Mouse (Mus musculus) liver, embryonic 13.5 days (tissue): ENCODE data around the gene Ppp4r3a. TPM values are rescaled to one million over a fixed set of nuclear protein-coding genes. Genes with fewer than 3 reads are reported as not detected.

Experiments
- ATAC-seq: fragments of 200-750 bp; cut with Nextera tagmentation; 2 replicates; pipeline ENCODE4 v1.8.0; 2017; ENCODE audit warnings: low read depth, mild to moderate bottlenecking, moderate number of reproducible peaks, moderate library complexity
- DNase-seq: peaks from one replicate; pipeline ENCODE4 v3.0.0; 2022
- H3K27ac ChIP-seq: fragments of 300-500 bp; sonication (generic); 2 replicates; pipeline ENCODE4 v1.5.1; 2015; ENCODE audit warnings: moderate library complexity, mild to moderate bottlenecking, inconsistent platforms
- H3K27me3 ChIP-seq: fragments of 300-500 bp; sonication (generic); 2 replicates; pipeline ENCODE4 v1.6.1; 2015; ENCODE audit warnings: mild to moderate bottlenecking, inconsistent platforms
- H3K36me3 ChIP-seq: fragments of 300-500 bp; sonication (generic); 2 replicates; pipeline ENCODE4 v1.6.1; 2015; ENCODE audit warnings: mild to moderate bottlenecking, inconsistent platforms
- H3K4me1 ChIP-seq: fragments of 300-500 bp; sonication (generic); replicated peaks from 2 replicates; pipeline ENCODE4 v1.6.1; 2015; ENCODE audit warnings: inconsistent platforms
- H3K4me2 ChIP-seq: fragments of 300-500 bp; sonication (generic); 2 replicates; pipeline ENCODE4 v1.6.1; 2015; ENCODE audit warnings: inconsistent platforms, mild to moderate bottlenecking, moderate library complexity
- H3K4me3 ChIP-seq: fragments of 300-500 bp; sonication (generic); replicated peaks from 2 replicates; pipeline ENCODE4 v1.5.1; 2015; ENCODE audit warnings: mild to moderate bottlenecking, inconsistent platforms
- H3K9ac ChIP-seq: fragments of 300-500 bp; sonication (generic); 2 replicates; pipeline ENCODE4 v1.6.1; 2015; ENCODE audit warnings: mild to moderate bottlenecking, inconsistent platforms
- H3K9me3 ChIP-seq: fragments of 300-500 bp; sonication (generic); replicated peaks from 2 replicates; pipeline ENCODE4 v1.6.1; 2016; ENCODE audit warnings: inconsistent platforms
- WGBS: fragments of 180-500 bp; shearing (Covaris S2); methylation state at CpG from one replicate; pipeline ENCODE4 v1.1.7; 2015; ENCODE audit not compliant: insufficient replicate concordance; 5-methylcytosine and 5-hydroxymethylcytosine counted together
- polyA plus RNA-seq: library from polyadenylated mRNA; unstranded; fragments of >200 nt; fragmentation: Nextera tagmentation; extraction: Ambion mirVana; gene quantifications from 2 replicates; pipeline ENCODE4 v1.2.1, GENCODE M21; 2015

Ppp4r3a gene
- polyA plus RNA-seq, 1 experiment from 2014 or later, result 19.1 TPM

DNA sequence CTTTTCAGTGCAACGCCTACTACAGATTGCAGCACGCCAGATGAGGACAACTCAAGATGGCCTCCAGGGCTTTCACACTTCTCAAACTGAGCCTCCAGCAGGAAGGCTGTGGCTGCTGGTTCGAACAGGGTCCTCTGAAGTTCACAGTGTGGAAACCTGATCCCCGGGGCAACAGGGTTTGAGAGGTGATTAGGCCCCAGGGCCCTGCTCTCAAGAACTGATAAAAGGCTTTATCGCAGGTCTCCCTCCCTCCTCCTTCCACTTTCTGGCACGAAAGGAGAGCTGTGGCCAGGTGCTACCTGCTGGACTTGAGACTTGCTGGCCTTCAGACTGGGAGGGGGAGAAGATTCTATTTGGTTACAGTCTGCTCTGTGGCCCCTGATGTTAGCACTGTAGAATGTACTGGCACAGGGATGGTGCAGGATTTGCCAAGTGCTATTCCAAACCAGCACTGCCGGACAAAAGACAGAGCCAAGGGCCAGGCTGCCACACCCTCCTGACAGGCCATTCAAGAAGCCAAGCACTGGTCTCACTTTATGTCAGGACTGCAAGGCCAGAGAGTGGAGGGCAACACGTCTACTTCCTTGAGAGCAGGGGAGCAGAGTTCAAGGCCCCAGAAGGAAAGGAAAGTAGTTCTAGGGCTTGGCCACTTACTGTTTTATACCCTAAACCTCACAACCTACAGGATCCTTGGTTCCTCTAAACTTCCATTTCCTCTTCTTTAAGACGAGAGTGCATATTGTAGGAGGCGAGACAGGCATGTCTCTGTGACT lies 73.2 kb downstream of the Ppp4r3a start:
- Histone ChIP-seq H3K9ac (peak overlapping the region; percentile 52), H3K36me3 (no peaks in the 10 kb centered on the region; the same call in 1 of the 2 replicates), H3K9me3 (no peaks in the 10 kb centered on the region), H3K27ac (peak overlapping the region; percentile 71), H3K4me1 (peaks cover 99% of the 10 kb centered on the region), H3K4me2 (peak overlapping the region; percentile 52), H3K4me3 (no peak overlapping the region; the same call in 1 of the 2 replicates), H3K27me3 (no peaks in the 10 kb centered on the region)
- DNase-seq, result no peak
- ATAC-seq, result peak; percentile 66
- 35% methylated on average over 10 of the region's 10 CpGs for WGBS

DNA sequence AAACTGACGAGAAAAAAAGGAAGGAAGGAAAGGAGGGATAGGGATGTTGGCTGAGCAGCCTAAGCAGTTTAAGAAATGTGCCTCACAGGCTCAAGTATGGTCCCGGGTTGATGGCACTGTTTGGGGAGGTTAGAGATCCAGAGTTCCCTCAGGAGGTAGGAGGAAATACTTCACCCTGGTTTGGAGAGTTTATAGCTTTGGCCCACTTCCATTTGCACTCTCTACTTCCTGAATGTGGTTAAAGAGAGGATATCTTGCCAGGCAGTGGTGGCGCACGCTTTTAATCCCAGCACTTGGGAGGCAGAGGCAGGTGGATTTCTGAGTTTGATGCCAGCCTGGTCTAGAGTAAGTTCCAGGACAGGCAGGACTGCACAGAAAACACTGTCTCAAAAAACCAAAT lies 74.3 kb downstream of the Ppp4r3a start:
- Histone ChIP-seq H3K9me3 (no peaks in the 10 kb centered on the region), H3K4me2 (no peak overlapping the region), H3K36me3 (no peaks in the 10 kb centered on the region; the same call in 1 of the 2 replicates), H3K4me3 (no peak overlapping the region), H3K27me3 (no peaks in the 10 kb centered on the region), H3K27ac (peak overlapping the region; percentile 71), H3K4me1 (peaks cover 94% of the 10 kb centered on the region), H3K9ac (no peak overlapping the region; the same call in 1 of the 2 replicates)
- ATAC-seq, result no peak
- 72% methylated on average over 4 of the region's 4 CpGs for WGBS
- no peak for DNase-seq

DNA sequence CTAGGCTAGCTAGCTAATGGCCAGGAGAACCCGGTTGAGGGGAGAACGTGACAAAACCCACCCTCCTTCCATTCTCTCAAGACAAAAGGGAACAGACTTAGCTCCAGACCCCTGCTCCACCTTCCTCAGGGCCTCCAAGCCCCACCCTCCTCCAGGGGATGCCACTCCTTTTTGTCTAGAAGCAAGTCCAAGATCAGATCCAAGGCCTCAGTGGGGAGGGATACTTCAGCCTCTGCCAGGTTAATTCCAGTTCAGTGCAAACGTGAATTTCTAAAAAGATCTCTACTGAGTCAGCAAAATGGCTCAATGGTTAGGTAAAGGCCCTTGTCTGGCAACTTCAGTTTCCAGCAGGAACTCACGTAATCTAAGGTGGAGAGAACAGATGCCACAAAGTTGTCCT lies 74.9 kb downstream of the Ppp4r3a start:
- Histone ChIP-seq H3K27me3 (no peaks in the 10 kb centered on the region), H3K27ac (peak overlapping the region; percentile 71), H3K4me1 (peaks cover 91% of the 10 kb centered on the region), H3K9ac (peak overlapping the region; percentile 30; the same call in 1 of the 2 replicates), H3K9me3 (no peaks in the 10 kb centered on the region), H3K4me2 (peak overlapping the region; percentile 17; the same call in 1 of the 2 replicates), H3K4me3 (no peak overlapping the region), H3K36me3 (no peaks in the 10 kb centered on the region; the same call in 1 of the 2 replicates)
- DNase-seq, result no peak
- ATAC-seq, result 0 out of 2 replicates have a peak, but pooled peaks have one; percentile 47
- WGBS, result 54% methylated on average over 4 of the region's 4 CpGs

DNA sequence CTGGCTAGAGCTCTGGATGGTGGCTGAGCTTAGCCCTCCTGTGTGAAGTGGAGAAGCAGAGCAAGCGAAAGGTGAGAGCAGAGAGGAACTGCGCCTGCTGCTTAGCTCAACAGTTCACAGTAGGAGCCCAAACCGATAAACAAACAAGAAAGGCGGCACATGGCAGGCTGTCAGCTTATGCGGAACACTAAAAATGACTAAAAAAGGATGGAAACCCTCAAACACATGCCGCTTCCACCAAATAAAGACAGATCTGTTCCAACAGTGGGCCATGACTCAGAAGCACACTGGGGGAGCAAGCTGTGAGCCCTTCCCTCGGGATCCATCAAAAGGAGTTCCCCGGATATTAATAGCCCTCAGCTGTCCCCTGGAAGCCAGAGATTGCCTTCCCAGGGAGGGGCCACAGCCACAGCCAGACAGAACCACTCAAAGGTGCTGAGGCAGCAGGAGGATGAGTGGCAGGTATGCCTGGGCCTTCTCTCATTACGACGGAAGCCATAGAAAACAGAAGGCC lies 75.5 kb downstream of the Ppp4r3a start:
- WGBS, result 54% methylated on average over 10 of the region's 10 CpGs
- no peak for DNase-seq
- H3K4me2 ChIP-seq, result peak overlapping the region; percentile 17
- H3K9ac ChIP-seq, result peak overlapping the region; percentile 30; the same call in 1 of the 2 replicates
- H3K36me3 ChIP-seq, result no peaks in the 10 kb centered on the region; the same call in 1 of the 2 replicates
- H3K27me3 ChIP-seq, result no peaks in the 10 kb centered on the region
- no peak overlapping the region for H3K4me3 ChIP-seq
- H3K4me1 ChIP-seq, result peaks cover 91% of the 10 kb centered on the region
- no peaks in the 10 kb centered on the region for H3K9me3 ChIP-seq
- no peak for ATAC-seq
- H3K27ac ChIP-seq, result peak overlapping the region; percentile 58

GRCm38 (mm10) chr12:101007427-101007826 lies 76.1 kb downstream of the Ppp4r3a start:
- H3K27me3 ChIP-seq, result no peaks in the 10 kb centered on the region
- 28% methylated on average over 9 of the region's 9 CpGs for WGBS
- no peak overlapping the region for H3K4me3 ChIP-seq
- no peaks in the 10 kb centered on the region; the same call in 1 of the 2 replicates for H3K36me3 ChIP-seq
- ATAC-seq (no peak), DNase-seq (no peak)
- H3K4me2 ChIP-seq, result peak overlapping the region; percentile 17; the same call in 1 of the 2 replicates
- peak overlapping the region; percentile 58 for H3K27ac ChIP-seq
- peaks cover 90% of the 10 kb centered on the region for H3K4me1 ChIP-seq
- 0 out of 2 replicates have a peak overlapping the region, but pooled peaks have one; percentile 30 for H3K9ac ChIP-seq
- no peaks in the 10 kb centered on the region for H3K9me3 ChIP-seq

- WGBS, result 85% methylated on average over 12 of the region's 12 CpGs
- H3K9me3 ChIP-seq, result no peaks in the 10 kb centered on the region
- no peak for DNase-seq
- no peak for ATAC-seq
- no peak overlapping the region for H3K4me2 ChIP-seq
- H3K36me3 ChIP-seq, result no peaks in the 10 kb centered on the region; the same call in 1 of the 2 replicates
- H3K4me1 ChIP-seq, result peaks cover 91% of the 10 kb centered on the region
- H3K9ac ChIP-seq, result no peak overlapping the region; the same call in 1 of the 2 replicates
- no peak overlapping the region for H3K4me3 ChIP-seq
- no peak overlapping the region; the same call in 1 of the 2 replicates for H3K27ac ChIP-seq
- no peaks in the 10 kb centered on the region for H3K27me3 ChIP-seq
Observed at GRCm38 (mm10) chr12:101005665-101006420, 77.7 kb downstream of the Ppp4r3a start.

- no peak for ATAC-seq
- WGBS, result 87% methylated on average over 5 of the region's 5 CpGs
- Histone ChIP-seq H3K4me1 (peaks cover 91% of the 10 kb centered on the region), H3K9ac (no peak overlapping the region), H3K27ac (no peak overlapping the region), H3K27me3 (no peaks in the 10 kb centered on the region), H3K9me3 (no peaks in the 10 kb centered on the region), H3K4me2 (no peak overlapping the region), H3K36me3 (no peaks in the 10 kb centered on the region; the same call in 1 of the 2 replicates), H3K4me3 (no peak overlapping the region)
- DNase-seq, result no peak
Observed at GRCm38 (mm10) chr12:101004982-101005381, 78.5 kb downstream of the Ppp4r3a start.

GRCm38 (mm10) chr12:101002801-101003513 lies 80.5 kb downstream of the Ppp4r3a start:
- 58% methylated on average over 4 of the region's 4 CpGs for WGBS
- Histone ChIP-seq H3K9me3 (no peaks in the 10 kb centered on the region), H3K27ac (no peak overlapping the region), H3K36me3 (no peaks in the 10 kb centered on the region; the same call in 1 of the 2 replicates), H3K27me3 (no peaks in the 10 kb centered on the region), H3K4me3 (no peak overlapping the region), H3K4me1 (peaks cover 91% of the 10 kb centered on the region), H3K9ac (no peak overlapping the region), H3K4me2 (no peak overlapping the region)
- DNase-seq (no peak), ATAC-seq (no peak)

- 25% methylated on average over 7 of the region's 7 CpGs for whole genome bisulfite sequencing
- peak; percentile 84 for ATAC-seq
- H3K4me1 ChIP-seq, result peaks cover 94% of the 10 kb centered on the region
Observed at GRCm38 (mm10) chr12:100999061-100999954, 84.2 kb downstream of the Ppp4r3a start.

GRCm38 (mm10) chr12:100998564-100998962 lies 84.9 kb downstream of the Ppp4r3a start:
- WGBS, result 49% methylated on average over 8 of the region's 8 CpGs
- no peaks in the 10 kb centered on the region for H3K9me3 ChIP-seq
- DNase-seq, result no peak
- peak overlapping the region; percentile 49 for H3K9ac ChIP-seq
- no peak for ATAC-seq
- peaks cover 91% of the 10 kb centered on the region for H3K4me1 ChIP-seq
- H3K27me3 ChIP-seq, result no peaks in the 10 kb centered on the region
- H3K36me3 ChIP-seq, result no peaks in the 10 kb centered on the region
- peak overlapping the region; percentile 12; the same call in 1 of the 2 replicates for H3K4me3 ChIP-seq
- peak overlapping the region; percentile 92 for H3K27ac ChIP-seq
- H3K4me2 ChIP-seq, result peak overlapping the region; percentile 49

More at GRCm38 (mm10) chr12:100999061-100999954, 84.2 kb downstream of the Ppp4r3a start:
- H3K9ac ChIP-seq, result peak overlapping the region; percentile 49
- no peaks in the 10 kb centered on the region for H3K36me3 ChIP-seq
- H3K4me3 ChIP-seq, result peak overlapping the region; percentile 12; the same call in 1 of the 2 replicates
- H3K9me3 ChIP-seq, result no peaks in the 10 kb centered on the region
- H3K27me3 ChIP-seq, result no peaks in the 10 kb centered on the region
- peak overlapping the region; percentile 92 for H3K27ac ChIP-seq
- no peak for DNase-seq
- peak overlapping the region; percentile 49 for H3K4me2 ChIP-seq
